Mouse (Mus musculus): Measurements from ENCODE around the gene Cfap73.

Cfap73 gene

GRCm38 (mm10) chr5:120587616-120587926, 46.5 kb downstream of the Cfap73 start:
- no peak for DNase-seq (ENCODE audit: low read depth in 1 of 2, low spot score in 2 of 2)

- no peak for DNase-seq (ENCODE audit: low read depth in 1 of 2, low spot score in 2 of 2)
These were observed 47.1 kb downstream of the Cfap73 start for GRCm38 (mm10) chr5:120586741-120587615.

- DNase-seq (ENCODE audit: low read depth in 1 of 2, low spot score in 2 of 2): no peak
These were observed 49.1 kb downstream of the Cfap73 start for GRCm38 (mm10) chr5:120584968-120585367.

- no peak for DNase-seq (ENCODE audit: low read depth in 1 of 2, low spot score in 2 of 2)
These were observed 50.5 kb downstream of the Cfap73 start for GRCm38 (mm10) chr5:120583511-120583910.

- no peak for DNase-seq (ENCODE audit: low read depth in 1 of 2, low spot score in 2 of 2)
These were observed 52.0 kb downstream of the Cfap73 start for GRCm38 (mm10) chr5:120582002-120582401.

- DNase-seq (ENCODE audit: low read depth in 1 of 2, low spot score in 2 of 2): no peak
These were observed 54.0 kb downstream of the Cfap73 start for GRCm38 (mm10) chr5:120579898-120580626.

- DNase-seq (ENCODE audit: low read depth in 1 of 2, low spot score in 2 of 2): peak in 1 of 2 experiments; percentile 67
These were observed 54.7 kb downstream of the Cfap73 start for GRCm38 (mm10) chr5:120579211-120579897.

GRCm38 (mm10) chr5:120578504-120579081, 55.4 kb downstream of the Cfap73 start:
- no peak for DNase-seq (ENCODE audit: low read depth in 1 of 2, low spot score in 2 of 2)
